Mouse (Mus musculus) mesoderm, embryonic 11.5 days (tissue): ENCODE measurements at regions not wholly inside any gene's neighbourhood (a gene's known extent, or its start where the extent isn't known, plus 50 kb on each side); places are given as distances from the start of the nearest gene placed in this dataset.
"Not testable (repeated sequence)": the region's sequence is repeated elsewhere in the genome, so short reads cannot be mapped to it uniquely, and the experiment has no call there.

ENCODE experiments used
- DNase-seq: peaks from one replicate; pipeline ENCODE4 v3.0.0-alpha.2; 2012; ENCODE audit warnings: low read depth, low spot score

DNA sequence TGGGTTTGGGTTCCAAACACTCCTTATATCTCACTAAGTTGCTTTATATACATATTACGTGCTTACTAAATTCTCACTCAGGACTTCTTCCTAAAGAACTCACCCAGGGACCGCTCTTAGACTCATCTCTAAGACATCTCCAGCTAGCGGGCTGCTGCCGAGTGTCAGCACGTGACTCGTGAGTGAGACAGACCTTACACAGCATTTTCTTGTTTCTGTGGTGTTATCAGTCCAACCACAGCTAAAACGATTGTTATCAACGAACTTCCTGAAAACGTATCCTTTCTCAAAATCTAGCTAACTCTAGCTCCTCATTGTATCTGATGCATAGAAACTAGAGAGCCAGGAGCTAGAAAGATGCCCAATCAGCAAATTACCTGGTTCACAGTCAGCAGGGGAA, 168.7 kb upstream of the Mon1b start:
- DNase-seq, result no peak

DNA sequence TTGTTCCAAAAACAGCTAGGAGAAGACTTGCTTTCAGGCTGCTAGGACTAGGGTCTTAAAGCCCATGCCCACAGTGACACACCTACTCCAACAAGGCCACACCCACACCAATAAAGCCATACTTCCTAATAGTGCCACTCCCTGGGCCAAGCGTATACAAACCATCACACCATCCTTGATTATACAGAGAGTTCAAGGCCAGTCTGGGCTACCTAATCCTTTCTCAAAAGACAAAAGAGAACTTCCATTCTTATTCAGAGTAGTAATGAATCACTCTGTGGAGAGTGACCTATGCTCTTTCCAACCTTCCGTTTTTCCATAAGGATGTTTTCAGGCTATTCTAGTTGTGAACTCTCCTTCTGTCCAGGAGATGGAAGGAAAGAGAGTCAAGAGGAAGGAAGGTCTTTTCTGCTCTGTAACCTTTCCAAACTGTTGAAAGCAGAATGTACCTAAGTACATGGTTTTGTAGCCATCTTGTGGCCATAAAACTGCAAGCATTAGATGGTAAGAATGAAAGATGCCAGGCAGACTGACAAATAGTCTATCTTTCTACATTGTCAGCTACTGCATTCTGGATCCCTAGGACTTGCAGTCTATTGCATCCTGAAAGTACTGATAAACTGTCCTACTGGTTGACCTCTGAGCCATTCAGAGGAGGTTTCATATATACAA, 145.8 kb upstream of the Mon1b start:
- DNase-seq, result no peak

DNA sequence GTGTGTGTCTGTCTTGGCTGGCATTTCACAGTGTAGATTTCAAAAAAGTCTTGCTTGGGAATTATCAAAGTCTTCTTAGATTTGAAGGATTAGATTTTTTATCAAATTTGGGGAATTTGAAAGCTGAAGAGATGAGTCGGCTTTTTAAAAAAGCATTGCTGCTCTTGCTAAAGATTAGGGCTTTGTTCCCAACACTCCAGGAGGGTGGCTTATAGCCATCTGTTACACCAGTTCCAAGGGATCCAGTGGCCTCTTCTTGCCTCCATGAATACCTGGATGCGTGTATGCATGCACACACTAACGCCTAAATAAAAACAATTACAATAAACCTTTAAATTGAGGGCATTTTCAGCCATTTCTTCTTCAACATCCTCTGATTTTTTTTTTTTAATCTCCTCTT, 144.5 kb upstream of the Mon1b start:
- DNase-seq, result no peak

DNA sequence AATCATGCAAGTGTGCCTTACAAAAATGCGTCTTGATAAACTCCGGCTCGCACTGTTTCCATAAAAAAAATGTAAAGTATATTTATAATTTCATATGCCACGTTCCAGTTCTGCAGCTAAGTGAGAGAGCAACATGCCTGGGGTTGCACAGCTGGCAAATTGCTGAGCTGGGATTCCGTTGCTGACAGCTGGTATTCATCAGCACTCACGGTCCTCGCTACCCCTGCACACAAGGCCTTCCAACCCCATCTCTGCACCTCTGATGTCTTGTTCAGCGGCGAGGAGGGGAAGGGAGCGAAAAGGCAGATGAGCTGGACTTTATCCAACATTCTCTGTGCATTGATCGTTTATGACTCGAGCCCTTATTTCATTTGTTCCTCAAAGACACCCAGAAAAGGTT, 138.5 kb upstream of the Mon1b start:
- peak; percentile 48 for DNase-seq

DNA sequence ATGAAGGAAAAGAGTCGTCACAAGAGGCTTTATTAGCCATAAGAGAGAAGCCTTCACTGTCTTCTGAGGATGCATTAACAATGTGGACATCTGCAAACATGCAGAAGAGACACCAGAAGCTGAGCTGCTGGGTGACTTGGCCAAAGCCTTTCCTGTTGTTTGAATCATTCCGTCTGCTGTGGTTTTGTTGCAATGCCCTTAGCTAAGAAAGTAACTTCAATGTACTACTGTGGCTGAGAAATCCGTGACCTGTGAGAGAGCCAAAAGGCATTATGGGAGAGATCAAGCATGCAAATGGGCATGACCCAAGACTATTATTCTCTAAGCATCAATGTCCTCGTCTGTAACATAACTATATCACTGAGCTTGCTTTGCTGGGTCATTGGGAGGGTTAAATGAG, 132.7 kb upstream of the Mon1b start:
- DNase-seq, result no peak

DNA sequence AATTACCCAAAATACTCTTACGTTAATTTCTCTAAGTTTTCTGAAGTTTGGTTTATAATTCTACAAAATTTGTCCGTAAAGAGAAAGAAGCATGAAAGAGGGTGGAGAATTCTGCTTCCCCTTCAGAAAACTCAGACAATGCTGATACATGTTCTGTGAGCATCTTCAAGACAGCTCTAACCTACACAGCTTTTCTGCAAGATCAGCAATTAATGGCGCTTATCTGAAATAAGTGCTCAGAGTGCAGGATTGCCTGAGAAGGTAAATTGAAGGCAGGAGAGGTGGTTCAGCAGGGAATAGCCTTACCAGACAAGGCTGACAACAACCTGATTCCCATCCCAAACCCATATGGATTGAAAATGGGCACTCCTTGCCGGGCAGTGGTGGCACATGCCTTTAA, 122.5 kb upstream of the Mon1b start:
- DNase-seq, result no peak

DNA sequence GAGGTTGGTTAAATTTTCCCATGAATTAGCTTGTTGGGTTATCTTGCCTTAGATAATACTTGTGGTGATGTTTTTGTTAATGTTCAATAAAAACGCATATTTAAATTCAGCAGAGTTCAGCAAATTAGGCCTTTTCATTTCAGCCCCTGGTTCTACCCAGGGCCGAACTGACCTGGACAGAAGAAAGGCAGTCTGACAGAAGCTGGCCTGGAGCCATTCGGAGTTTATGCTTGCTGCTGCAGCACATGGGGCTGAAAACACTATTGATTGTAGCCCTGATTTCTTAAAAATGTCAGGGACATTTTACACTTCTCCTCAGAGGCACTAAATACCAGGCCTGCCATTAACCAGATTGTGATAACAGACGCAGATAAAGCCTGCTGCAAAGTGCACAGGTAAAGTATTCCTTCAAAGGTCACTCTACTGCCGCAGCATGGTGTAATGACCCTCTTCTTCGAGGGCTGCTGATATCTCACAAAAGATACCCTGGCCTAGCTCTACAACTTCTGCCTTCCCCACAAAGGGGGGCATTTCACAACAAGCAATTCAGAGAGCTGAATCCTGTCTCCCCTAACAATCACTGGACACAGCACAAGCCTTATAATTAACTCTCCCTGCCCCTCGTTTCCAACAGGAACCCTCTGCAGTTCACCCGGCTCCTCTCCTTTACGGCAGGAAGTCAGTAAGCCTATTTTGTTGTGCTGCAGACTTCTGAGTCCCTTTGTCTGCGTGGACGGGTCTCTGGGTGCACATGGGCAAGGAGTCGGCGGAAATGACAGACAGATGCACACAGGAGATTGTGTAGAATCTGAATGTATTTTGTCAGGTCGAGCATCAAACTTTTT, 121.3 kb upstream of the Mon1b start:
- no peak for DNase-seq

DNA sequence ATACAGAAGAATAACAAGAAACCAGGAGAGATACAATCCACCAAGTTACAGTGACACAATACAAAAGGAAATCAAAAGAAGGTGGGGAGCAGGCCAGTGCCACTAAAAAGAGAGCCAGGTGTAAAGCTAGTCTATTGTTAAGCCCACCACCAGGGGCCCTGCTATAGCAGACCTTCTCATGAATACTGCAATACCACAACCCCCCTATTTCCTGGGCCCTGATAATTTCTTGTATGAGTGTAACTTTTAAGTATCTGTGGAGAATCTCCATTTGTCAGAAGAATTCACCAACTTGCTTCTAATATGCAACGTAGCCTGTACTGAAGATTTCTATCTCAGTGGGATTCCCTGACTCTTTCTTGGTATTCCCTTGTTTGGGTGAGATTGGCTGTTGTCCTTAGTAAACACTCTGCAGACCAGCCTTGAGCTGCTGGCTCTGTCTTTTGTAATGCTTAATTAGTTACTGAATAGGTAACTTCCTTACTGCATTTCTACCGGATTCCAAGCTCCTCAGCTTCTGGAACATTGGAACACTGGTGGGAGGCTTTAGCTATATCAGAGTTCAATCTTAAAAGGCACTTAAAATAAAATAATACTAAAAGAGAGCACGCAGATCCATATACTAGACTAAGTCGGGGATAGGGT, 120.5 kb upstream of the Mon1b start:
- DNase-seq, result not testable (repeated sequence)

DNA sequence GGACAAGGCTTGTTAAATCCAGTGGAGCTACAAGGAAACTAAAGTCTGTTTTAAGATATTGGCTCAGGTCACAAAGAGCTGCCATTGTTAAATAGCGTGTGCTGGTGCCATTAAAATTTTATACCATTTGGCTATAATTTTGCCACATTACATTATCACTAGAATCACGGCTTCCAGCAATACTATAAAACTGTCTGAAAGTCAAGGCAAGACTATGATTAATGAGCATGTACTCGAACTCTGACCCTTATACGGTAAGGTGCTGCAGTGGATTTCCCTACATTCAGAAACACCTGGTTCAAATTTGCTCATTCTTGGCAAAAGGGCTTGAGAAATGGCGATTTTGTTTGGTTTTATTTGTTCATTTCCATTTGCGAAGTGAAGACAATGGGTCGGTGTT, 119.2 kb upstream of the Mon1b start:
- peak; percentile 59 for DNase-seq

DNA sequence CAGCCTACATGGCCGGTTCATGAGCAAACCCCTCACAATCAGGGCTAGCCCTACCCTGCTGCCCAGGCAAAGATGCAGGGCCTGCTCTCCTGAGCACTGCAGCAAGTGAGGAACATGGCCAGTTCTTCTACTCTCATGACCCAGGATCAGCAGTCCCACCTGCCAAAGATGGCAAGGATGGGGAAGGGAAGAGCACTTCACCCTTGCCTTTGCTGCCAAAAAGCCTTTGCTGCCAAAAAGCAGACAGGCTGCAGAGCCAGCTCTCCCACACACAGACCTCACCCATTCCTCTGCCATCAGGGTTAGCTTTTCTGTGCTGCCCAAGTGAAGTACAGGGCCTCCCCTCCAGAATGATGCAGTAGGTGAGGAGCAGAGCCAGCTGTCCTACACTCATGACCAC, 117.5 kb upstream of the Mon1b start:
- no peak for DNase-seq

DNA sequence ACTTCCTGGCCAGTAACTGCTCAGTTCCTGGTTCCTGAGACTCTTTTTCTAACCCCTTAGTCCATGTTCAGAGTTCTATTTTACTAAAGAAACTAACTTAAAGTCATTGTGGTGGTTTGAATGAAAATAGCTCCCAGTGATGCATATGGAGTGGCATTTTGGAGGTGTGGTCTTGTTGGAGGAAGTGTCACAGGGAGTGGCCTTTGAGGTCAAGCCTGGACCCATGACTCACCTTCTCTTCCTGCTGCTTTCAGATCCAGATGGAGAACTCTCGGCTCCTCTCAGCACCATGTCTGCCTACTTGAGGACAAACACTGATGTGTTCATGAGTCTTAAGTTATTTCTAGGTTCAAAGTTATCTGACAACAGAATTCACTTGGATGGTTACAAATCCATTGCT, 111.8 kb upstream of the Mon1b start:
- no peak for DNase-seq

DNA sequence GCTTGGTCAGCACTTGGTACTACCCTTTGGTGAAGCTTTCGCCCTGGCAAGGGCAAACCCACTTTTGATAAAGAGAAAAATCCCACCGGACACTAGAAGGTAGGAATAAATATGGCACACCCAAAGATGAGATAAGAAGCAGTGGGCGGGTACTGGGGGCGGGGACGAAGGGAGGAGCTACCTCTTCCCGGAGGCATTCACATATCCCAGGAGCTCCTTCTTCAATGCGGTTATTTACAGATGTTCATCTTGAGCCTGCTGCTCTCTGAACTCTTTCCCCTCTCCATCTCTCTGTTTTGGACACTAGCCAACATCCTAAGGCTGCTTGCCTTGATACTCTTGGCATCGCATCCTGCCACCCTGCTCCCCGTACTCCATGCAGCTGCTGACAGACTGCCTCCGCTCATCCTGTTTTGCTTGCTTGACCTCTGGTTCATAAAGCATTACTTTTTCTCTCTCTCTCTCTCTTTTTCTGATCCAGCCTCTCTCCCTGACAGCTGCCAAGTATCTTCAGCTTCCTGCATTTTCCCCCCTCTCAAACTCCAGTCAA, 104.2 kb upstream of the Mon1b start:
- DNase-seq, result no peak

DNA sequence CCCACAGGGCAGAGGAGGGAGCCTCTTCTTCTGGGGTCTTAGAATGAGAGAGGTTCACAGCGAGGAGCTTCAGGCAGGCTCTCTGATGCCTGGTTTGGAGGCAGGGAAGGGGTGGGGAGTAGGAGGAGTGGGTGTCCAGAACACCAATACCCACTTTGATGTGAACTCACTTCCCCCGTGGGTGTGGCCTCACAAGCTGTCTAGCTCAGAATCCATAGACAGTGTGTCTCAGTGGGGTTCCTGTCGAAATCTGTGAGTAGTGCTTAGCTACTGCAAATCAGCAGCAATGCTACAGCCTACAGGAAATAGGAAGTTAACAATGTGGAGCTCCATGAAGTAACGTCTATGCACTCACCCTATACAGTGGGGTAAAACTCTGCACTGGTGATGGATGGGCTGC, 102.5 kb upstream of the Mon1b start:
- DNase-seq, result no peak

DNA sequence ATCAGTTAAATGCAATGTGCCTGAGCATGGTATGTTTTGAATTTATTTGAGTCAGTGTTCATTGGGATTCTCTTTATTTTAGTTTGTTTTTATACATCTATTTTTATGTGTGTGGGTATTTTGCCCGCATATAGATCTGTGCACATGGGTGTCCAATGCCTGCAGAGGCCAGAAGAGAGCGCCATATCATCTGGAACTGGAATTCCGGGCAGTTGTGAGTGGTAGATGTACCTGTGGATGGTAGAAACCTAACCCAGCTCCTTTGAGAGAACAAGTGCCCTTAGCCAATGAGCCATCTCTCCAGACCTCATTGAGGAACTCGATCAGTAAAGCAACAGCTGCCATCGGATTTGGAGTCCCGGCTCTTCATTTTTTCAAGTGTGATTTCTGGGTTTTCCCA, 94.0 kb upstream of the Mon1b start:
- DNase-seq, result no peak

DNA sequence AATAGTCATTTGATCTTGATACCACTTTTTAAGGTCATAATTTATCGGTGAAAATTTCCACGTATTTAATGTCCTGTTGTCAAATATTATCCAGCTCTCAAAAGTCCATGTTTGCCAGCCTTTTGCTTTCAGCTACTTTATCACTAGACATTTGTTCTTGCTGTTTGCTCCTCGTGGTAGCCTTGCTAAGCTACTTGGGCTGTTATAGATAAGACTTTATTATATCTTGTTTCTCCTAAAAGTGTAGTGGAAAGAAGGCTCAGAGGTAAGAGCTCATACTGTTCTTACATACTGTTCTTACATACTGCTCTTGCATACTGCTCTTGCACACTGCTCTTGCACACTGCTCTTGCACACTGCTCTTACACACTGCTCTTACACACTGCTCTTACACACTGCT, 93.3 kb upstream of the Mon1b start:
- no peak for DNase-seq

DNA sequence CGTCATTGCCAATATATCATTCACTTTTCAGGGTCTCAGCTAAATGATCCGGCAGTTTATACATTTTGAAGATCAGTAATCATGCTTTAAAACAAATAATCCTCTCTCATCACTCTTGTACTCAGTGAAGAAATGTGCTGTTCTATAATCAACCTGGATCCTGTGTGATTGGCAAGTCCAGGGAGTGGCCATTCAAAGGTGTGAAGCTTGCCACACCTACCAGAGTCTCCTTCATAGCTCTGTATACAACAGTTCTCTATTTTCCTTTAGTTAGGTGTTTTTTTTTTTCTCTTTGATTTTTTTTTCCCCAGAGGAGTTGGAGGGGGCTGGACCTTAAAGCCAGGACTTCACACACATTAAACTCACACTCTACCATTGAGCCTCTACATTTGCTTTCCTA, 92.7 kb upstream of the Mon1b start:
- DNase-seq, result no peak

DNA sequence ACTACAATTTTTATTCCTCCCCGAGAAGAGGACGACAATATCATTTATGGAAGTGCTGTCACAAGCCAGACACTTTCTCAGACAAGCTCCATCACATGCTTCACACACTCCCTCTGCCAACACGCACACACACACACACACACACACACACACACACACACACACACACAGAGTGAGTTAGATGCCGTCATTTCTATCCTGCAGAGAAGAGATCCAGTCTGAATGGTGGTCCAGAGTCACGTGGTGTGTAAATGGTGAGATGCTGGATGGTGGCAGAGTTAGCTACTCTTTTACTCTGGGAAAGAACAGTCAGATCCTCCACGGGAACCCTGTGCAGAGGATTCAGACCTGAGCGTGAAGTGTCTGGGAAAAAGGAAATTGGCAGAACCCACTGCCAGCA, 86.2 kb upstream of the Mon1b start:
- no peak for DNase-seq

DNA sequence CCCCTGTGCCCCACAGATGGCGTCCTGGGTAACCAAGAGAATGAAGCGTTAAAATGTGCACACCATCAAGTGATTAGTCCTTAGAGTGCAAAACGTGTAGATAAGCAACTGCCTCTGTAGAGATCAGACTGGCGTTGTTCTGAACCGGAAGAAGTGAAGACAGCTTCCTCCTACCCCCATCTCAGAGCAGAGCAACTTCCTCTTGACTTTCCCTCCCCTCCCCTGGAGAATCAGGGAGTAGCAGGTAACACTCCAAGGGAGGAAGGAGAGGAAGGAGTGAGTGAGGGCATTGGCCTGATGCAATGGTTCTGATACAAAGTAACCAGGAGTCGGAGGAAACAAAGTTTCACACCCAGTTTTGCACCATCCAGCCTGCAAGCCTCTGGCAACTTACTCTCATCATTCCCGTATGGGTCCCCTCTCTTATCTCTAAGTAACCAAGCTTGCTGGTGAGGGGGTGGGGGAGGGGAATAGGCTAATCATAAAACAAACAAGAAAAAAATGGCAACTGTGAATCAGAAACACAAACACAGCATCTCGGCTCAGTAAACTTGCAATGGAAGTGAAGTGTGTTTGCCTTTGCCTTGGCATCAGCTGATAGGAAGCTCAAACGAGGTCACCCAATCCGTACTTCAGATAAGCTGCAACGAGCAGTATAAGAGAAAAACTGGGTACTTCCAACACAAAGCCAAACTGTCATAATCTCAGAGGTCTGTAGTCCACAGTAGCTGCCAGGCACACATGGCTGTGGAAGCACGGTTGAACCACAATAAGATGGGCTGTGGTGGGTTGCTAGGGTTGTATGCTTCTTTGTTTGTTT, 83.7 kb upstream of the Mon1b start:
- DNase-seq, result no peak

DNA sequence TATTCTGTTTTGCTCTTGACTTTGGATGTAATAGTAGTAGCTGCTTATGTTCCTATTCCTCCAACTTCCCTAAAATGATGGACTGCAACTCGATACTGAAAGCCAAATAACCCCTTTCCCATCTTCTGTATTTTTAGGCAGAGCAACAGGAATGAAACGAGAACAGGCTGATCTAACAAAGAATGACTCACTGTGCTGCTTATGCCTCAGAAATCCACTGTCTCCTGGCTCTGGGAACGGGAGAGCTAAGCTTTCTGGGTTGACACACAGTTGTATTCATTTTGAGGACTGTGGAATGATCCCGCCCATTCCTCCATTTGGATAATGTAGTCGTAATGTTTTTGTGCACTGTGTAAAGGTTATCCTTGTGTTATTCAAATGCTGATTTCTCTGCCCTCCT, 82.6 kb upstream of the Mon1b start:
- no peak for DNase-seq

DNA sequence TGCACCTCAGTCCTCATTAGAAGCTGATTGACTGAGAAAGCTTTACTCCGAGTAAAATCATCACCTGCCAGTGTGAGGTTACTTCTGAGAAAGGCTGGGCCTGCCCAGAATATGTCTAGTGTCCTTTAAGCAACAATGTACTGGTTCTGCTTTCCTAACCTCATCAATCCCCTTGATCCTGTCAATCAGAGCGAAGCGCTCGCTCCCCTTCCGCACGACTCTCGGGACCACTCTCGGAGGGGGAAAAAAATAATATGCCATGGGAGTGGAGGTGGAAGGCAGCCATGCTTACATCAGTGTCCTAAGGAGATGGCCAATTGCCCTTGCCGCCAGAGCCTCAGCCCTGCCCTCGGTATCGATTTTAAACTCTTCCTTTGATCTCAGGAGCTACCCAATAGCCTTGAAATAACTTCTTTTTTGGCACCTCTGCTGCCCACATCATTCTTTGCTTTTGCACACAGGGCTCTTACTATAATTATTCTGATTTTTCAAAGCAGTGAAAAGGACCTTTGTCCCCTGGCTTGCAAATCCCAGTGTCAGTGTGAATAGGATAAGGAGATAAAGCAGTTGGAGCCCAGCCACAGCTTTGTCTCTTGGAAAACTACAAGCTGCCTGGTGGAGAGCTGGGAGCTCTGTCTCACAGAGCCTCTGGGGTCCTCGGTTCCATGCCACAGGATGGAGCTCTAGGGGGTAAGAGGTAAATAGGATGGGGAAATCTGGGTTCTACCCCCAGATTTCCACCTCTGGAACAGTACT, 80.5 kb upstream of the Mon1b start:
- DNase-seq, result no peak

DNA sequence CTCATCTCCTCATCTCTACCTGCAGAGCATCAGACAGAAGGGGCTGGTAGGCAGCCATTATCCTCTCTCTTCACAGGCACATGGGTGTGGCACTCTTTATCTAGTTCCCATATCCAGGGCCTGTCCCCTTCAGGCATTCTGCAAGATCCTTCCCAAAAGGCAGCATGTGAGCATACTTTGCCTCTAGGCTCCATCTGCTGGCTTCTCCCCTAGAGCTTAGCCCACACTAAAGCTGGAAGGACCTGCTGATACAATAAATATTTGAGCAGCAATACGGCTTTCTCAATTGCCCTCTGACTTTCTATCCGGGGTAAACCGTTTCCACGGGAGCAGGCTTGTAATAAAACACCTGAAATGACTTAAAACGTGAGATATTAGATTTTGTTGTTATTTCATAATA, 78.4 kb upstream of the Mon1b start:
- DNase-seq, result no peak
